Mouse (Mus musculus): ENCODE data around the gene BC049730. TPM values are rescaled to one million over a fixed set of nuclear protein-coding genes. Genes with fewer than 3 reads are reported as not detected.

The BC049730 gene
- total RNA-seq, 1 experiment: not detected

DNA sequence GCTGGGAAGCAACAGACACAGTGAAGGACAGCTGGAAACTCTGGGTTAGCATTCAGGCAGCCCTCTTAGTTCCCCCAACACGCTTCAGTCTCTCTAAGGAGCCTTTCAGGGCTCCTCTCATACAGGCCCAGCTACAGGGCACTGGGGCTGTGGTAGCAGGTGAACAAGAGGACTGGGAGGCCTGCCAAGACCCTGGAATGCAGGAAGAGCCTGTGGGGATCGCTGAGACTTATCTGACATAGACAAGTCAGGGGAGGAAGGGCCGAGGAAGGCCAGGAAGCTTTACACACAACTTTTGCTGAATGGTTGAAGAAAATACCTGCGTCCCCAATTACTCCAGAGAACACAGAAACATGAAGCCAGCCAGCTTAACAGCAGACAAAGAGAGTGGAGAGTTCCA is 41.7 kb downstream of the BC049730 start:
- no peak for TF ChIP-seq ZNF384 (IDR thresholded peaks at IDR 0.05; ENCODE audit: low read depth, low read length)
- TF ChIP-seq CHD2 (IDR thresholded peaks at IDR 0.05; ENCODE audit: low read depth, low read length): no peak
- TF ChIP-seq MAFK (IDR thresholded peaks at IDR 0.05; ENCODE audit: insufficient read depth, low read depth, low read length): no peak
- no peak for TF ChIP-seq HCFC1 (IDR thresholded peaks at IDR 0.05; ENCODE audit: borderline replicate concordance, insufficient read depth, low read length)
- no peak for TF ChIP-seq ZC3H11A (IDR thresholded peaks at IDR 0.05; ENCODE audit: borderline replicate concordance, low read depth, low read length)
- no peaks in the 10 kb centered on the region for H3K9me3 ChIP-seq (ENCODE audit: control insufficient read depth, insufficient read depth, low read depth, low read length)
- no peak overlapping the region for H3K27ac ChIP-seq (ENCODE audit: insufficient read depth, low read depth, low read length, poor library complexity, severe bottlenecking)
- H3K9ac ChIP-seq (ENCODE audit: insufficient read depth, low read depth, low read length, poor library complexity, severe bottlenecking): no peak overlapping the region
- H3K36me3 ChIP-seq (ENCODE audit: control insufficient read depth, insufficient read depth, low read length, poor library complexity, severe bottlenecking): no peaks in the 10 kb centered on the region
- DNase-seq (ENCODE audit: low read depth, low spot score): no peak
- H3K4me3 ChIP-seq (ENCODE audit: insufficient read depth in 1 of 2, low read depth in 1 of 2, low read length in 2 of 2, poor library complexity in 1 of 2, severe bottlenecking in 1 of 2): no peak overlapping the region
- in situ Hi-C loops (cut with MboI; ENCODE audit: low sequenced_read_pairs in 2 of 2, unreplicated experiment in 2 of 2): no loop called here
- H3K4me1 ChIP-seq (ENCODE audit: control insufficient read depth in 2 of 2, insufficient read depth in 2 of 2, low read length in 2 of 2, poor library complexity in 1 of 2): no peaks in the 10 kb centered on the region

DNA sequence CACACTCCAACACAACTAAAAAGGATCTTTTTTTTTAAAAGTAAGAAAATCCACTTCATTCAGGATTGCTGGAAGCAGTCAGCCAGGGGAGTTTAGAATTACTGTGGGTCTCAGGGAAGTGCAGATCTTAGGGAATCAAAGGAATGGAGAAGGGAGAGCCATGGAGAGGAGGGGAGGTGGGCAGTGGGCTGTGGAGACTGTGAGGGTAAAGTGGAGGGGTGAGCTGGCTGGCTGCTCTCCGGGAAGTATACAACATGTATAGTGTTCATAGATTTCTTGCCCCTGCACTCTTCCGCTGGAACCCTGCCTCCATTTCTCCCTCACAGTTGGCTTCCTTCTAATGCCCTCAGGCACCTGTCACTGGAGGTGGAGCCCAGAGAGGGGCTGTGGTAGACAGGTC is 42.6 kb downstream of the BC049730 start:
- no peak for TF ChIP-seq CHD2 (IDR thresholded peaks at IDR 0.05; ENCODE audit: low read depth, low read length)
- DNase-seq (ENCODE audit: low read depth, low spot score): no peak
- Histone ChIP-seq H3K9me3 (ENCODE audit: control insufficient read depth, insufficient read depth, low read depth, low read length) (no peaks in the 10 kb centered on the region), H3K36me3 (ENCODE audit: control insufficient read depth, insufficient read depth, low read length, poor library complexity, severe bottlenecking) (no peaks in the 10 kb centered on the region), H3K4me3 (ENCODE audit: insufficient read depth in 1 of 2, low read depth in 1 of 2, low read length in 2 of 2, poor library complexity in 1 of 2, severe bottlenecking in 1 of 2) (no peak overlapping the region), H3K27ac (ENCODE audit: insufficient read depth, low read depth, low read length, poor library complexity, severe bottlenecking) (no peak overlapping the region), H3K4me1 (ENCODE audit: control insufficient read depth in 2 of 2, insufficient read depth in 2 of 2, low read length in 2 of 2, poor library complexity in 1 of 2) (no peaks in the 10 kb centered on the region), H3K9ac (ENCODE audit: insufficient read depth, low read depth, low read length, poor library complexity, severe bottlenecking) (no peak overlapping the region)
- in situ Hi-C loops (cut with MboI; ENCODE audit: low sequenced_read_pairs in 2 of 2, unreplicated experiment in 2 of 2): no loop called here

DNA sequence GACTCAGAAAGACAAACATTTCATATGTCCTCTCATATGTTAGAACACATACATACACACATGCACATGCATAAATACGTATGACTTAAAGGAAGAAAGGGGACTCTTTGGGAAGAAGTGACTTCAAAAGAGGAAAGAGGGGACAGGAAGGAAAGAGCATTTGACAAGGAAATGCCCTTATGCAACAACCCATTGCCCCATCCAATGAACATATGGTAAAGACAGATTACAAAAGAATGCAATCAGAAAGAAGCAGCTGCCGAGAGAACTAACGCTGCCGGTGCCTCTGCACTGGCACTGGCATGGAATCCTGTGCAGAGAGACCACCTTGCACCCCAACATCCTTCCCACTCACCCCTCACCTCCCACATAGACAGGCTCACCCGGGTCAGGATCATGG is 44.4 kb downstream of the BC049730 start:
- Histone ChIP-seq H3K9me3 (ENCODE audit: control insufficient read depth, insufficient read depth, low read depth, low read length) (no peaks in the 10 kb centered on the region), H3K4me3 (ENCODE audit: insufficient read depth in 1 of 2, low read depth in 1 of 2, low read length in 2 of 2, poor library complexity in 1 of 2, severe bottlenecking in 1 of 2) (no peak overlapping the region), H3K36me3 (ENCODE audit: control insufficient read depth, insufficient read depth, low read length, poor library complexity, severe bottlenecking) (no peaks in the 10 kb centered on the region), H3K9ac (ENCODE audit: insufficient read depth, low read depth, low read length, poor library complexity, severe bottlenecking) (no peak overlapping the region), H3K27ac (ENCODE audit: insufficient read depth, low read depth, low read length, poor library complexity, severe bottlenecking) (no peak overlapping the region), H3K4me1 (ENCODE audit: control insufficient read depth in 2 of 2, insufficient read depth in 2 of 2, low read length in 2 of 2, poor library complexity in 1 of 2) (no peaks in the 10 kb centered on the region)
- no peak for TF ChIP-seq MAFK (IDR thresholded peaks at IDR 0.05; ENCODE audit: insufficient read depth, low read depth, low read length)
- TF ChIP-seq HCFC1 (IDR thresholded peaks at IDR 0.05; ENCODE audit: borderline replicate concordance, insufficient read depth, low read length): no peak
- no peak for TF ChIP-seq CHD2 (IDR thresholded peaks at IDR 0.05; ENCODE audit: low read depth, low read length)
- TF ChIP-seq ZC3H11A (IDR thresholded peaks at IDR 0.05; ENCODE audit: borderline replicate concordance, low read depth, low read length): no peak
- TF ChIP-seq ZNF384 (IDR thresholded peaks at IDR 0.05; ENCODE audit: low read depth, low read length): no peak
- in situ Hi-C loops (cut with MboI; ENCODE audit: low sequenced_read_pairs in 2 of 2, unreplicated experiment in 2 of 2): no loop called here
- DNase-seq (ENCODE audit: low read depth, low spot score): no peak

DNA sequence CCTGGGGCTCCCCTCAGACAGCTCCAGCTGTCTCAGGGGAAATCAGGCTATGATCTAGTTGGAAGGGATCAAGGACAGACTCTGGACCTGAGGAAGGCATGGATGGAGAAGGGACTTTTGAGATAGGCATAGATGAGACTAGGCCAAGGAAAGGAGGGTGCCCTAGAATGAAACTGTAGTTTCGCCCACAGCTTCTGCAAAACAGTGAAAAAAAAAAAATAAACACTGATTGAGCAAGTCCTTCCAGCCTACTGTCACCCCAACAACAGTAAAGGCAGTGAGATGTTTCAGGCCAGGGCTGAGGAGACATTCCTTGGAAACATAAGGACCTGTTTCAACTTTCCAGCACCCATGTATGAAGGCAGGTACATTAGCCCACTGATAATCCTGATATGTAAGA is 49.5 kb downstream of the BC049730 start:
- no peaks in the 10 kb centered on the region for H3K9me3 ChIP-seq (ENCODE audit: control insufficient read depth, insufficient read depth, low read depth, low read length)
- no peak overlapping the region for H3K27ac ChIP-seq (ENCODE audit: insufficient read depth, low read depth, low read length, poor library complexity, severe bottlenecking)
- H3K9ac ChIP-seq (ENCODE audit: insufficient read depth, low read depth, low read length, poor library complexity, severe bottlenecking): no peak overlapping the region
- DNase-seq (ENCODE audit: low read depth, low spot score): no peak
- TF ChIP-seq CHD2 (IDR thresholded peaks at IDR 0.05; ENCODE audit: low read depth, low read length) (no peak), MAFK (IDR thresholded peaks at IDR 0.05; ENCODE audit: insufficient read depth, low read depth, low read length) (no peak), HCFC1 (IDR thresholded peaks at IDR 0.05; ENCODE audit: borderline replicate concordance, insufficient read depth, low read length) (no peak), ZNF384 (IDR thresholded peaks at IDR 0.05; ENCODE audit: low read depth, low read length) (no peak), ZC3H11A (IDR thresholded peaks at IDR 0.05; ENCODE audit: borderline replicate concordance, low read depth, low read length) (no peak)
- in situ Hi-C loops (cut with MboI; ENCODE audit: low sequenced_read_pairs in 2 of 2, unreplicated experiment in 2 of 2): no loop called here
- H3K4me1 ChIP-seq (ENCODE audit: control insufficient read depth in 2 of 2, insufficient read depth in 2 of 2, low read length in 2 of 2, poor library complexity in 1 of 2): peaks cover 0 to 3% of the 10 kb centered on the region in 2 experiments; a peak in 1 of 4 replicates
- H3K36me3 ChIP-seq (ENCODE audit: control insufficient read depth, insufficient read depth, low read length, poor library complexity, severe bottlenecking): no peaks in the 10 kb centered on the region
- H3K4me3 ChIP-seq (ENCODE audit: insufficient read depth in 1 of 2, low read depth in 1 of 2, low read length in 2 of 2, poor library complexity in 1 of 2, severe bottlenecking in 1 of 2): no peak overlapping the region

DNA sequence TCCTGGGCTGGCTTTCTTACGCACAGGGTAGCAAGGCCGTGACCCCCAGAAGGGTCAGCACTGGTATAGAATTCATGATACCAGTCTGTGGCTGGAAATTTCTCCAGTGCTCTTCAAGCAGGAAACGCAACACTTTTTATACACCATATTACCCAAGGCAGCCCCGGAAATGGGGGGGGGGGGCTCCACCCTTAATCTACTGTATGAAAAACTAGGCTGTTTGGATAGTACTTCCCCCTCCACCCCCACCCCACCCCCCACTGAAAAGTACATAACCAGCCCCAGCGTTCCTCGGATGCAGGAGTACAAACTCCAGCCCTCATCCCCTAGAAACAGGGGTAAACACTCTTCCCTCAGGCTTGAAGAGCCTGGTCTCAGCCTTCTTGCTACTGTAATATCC is 51.2 kb downstream of the BC049730 start, which contains the start of gene Cd177:
Gene Cd177 (minus strand): TSS at position 101 of the 400 bp plus-strand sequence.
- H3K27ac ChIP-seq (ENCODE audit: insufficient read depth, low read depth, low read length, poor library complexity, severe bottlenecking): no peak within 1 kb of the TSS
- H3K9ac ChIP-seq (ENCODE audit: insufficient read depth, low read depth, low read length, poor library complexity, severe bottlenecking): no peak within 1 kb of the TSS
- no peak within 1 kb of the TSS for H3K4me3 ChIP-seq (ENCODE audit: insufficient read depth in 1 of 2, low read depth in 1 of 2, low read length in 2 of 2, poor library complexity in 1 of 2, severe bottlenecking in 1 of 2)
- H3K9me3 ChIP-seq (ENCODE audit: control insufficient read depth, insufficient read depth, low read depth, low read length): no peaks in the 10 kb centered on the region
- peaks cover 0 to 3% of the 10 kb centered on the region in 2 experiments; a peak in 1 of 4 replicates for H3K4me1 ChIP-seq (ENCODE audit: control insufficient read depth in 2 of 2, insufficient read depth in 2 of 2, low read length in 2 of 2, poor library complexity in 1 of 2)
- in situ Hi-C loops (cut with MboI; ENCODE audit: low sequenced_read_pairs in 2 of 2, unreplicated experiment in 2 of 2): no loop called here
- TF ChIP-seq MAFK (IDR thresholded peaks at IDR 0.05; ENCODE audit: insufficient read depth, low read depth, low read length) (no peak), HCFC1 (IDR thresholded peaks at IDR 0.05; ENCODE audit: borderline replicate concordance, insufficient read depth, low read length) (no peak), CHD2 (IDR thresholded peaks at IDR 0.05; ENCODE audit: low read depth, low read length) (no peak), ZNF384 (IDR thresholded peaks at IDR 0.05; ENCODE audit: low read depth, low read length) (no peak), ZC3H11A (IDR thresholded peaks at IDR 0.05; ENCODE audit: borderline replicate concordance, low read depth, low read length) (no peak)
- no peak for DNase-seq (ENCODE audit: low read depth, low spot score)
- no peaks in the 10 kb centered on the region for H3K36me3 ChIP-seq (ENCODE audit: control insufficient read depth, insufficient read depth, low read length, poor library complexity, severe bottlenecking)

Data from ES-E14 (cell line).